In genomic region chr7:15881388-15881787, GRCm38 (mm10) we compare ENCODE assay signal across 22 mouse cellular contexts. TPM values are rescaled to one million over a fixed set of nuclear protein-coding genes. Genes with fewer than 3 reads are reported as not detected.
DNase-seq lines count a peak whose midpoint lies in the region; ATAC-seq lines count a peak whose summit lies in the region.
"Had no signal": no experiment of that assay in that cellular context is flagged by ENCODE, and none has a peak within 500 bp of the region (broad histone marks: within the 10 kb centered on the region; RNA-seq: fewer than 3 reads in every experiment).

No protein-coding gene starts in this region.

- H3K4me3 ChIP-seq in forebrain, embryonic 12.5 days (replicated peaks) = no peak overlapping the region
- no peak overlapping the region for H3K4me3 ChIP-seq in forebrain, embryonic 16.5 days (replicated peaks; ENCODE audit: low read length)
- no peak overlapping the region for H3K4me3 ChIP-seq in neural tube, embryonic 13.5 days
- no peak overlapping the region for H3K4me3 ChIP-seq in neural tube, embryonic 15.5 days (replicated peaks)
- H3K4me3 ChIP-seq in midbrain, embryonic 13.5 days (replicated peaks) = no peak overlapping the region
- H3K4me3 ChIP-seq: erythroblast, embryonic 14.5 days; neural tube, embryonic 12.5 days had no signal

- 0% methylated on average over 7 of the region's 7 CpGs for WGBS in forebrain, embryonic 12.5 days
- WGBS in forebrain, embryonic 16.5 days = 3% methylated on average over 7 of the region's 7 CpGs
- WGBS in neural tube, embryonic 13.5 days = 34% methylated on average over 7 of the region's 7 CpGs
- 24% methylated on average over 7 of the region's 7 CpGs for WGBS in neural tube, embryonic 15.5 days
- under 1% methylated on average over 7 of the region's 7 CpGs for WGBS in midbrain, embryonic 13.5 days

- no peaks in the 10 kb centered on the region for H3K27me3 ChIP-seq in forebrain, embryonic 12.5 days
- no peaks in the 10 kb centered on the region for H3K27me3 ChIP-seq in forebrain, embryonic 16.5 days (replicated peaks; ENCODE audit: control insufficient read depth, insufficient read depth, low read length)
- H3K27me3 ChIP-seq in neural tube, embryonic 13.5 days = no peaks in the 10 kb centered on the region
- no peaks in the 10 kb centered on the region for H3K27me3 ChIP-seq in neural tube, embryonic 15.5 days (replicated peaks)
- H3K27me3 ChIP-seq in midbrain, embryonic 13.5 days = no peaks in the 10 kb centered on the region
- H3K27me3 ChIP-seq: neural tube, embryonic 12.5 days had no signal

- no peak for DNase-seq in adrenal gland, postnatal 4 days (ENCODE audit: low spot score in 2 of 2)
- DNase-seq in right cerebral cortex, postnatal 36 days (ENCODE audit: low spot score in 2 of 2) = no peak
- DNase-seq: heart, adult 18-20 months; kidney, adult 8-10 months; lung, postnatal 14 days; right cerebral cortex, adult 18-20 months; thymus, postnatal 36 days had no signal

- no peak overlapping the region for H3K27ac ChIP-seq in forebrain, embryonic 12.5 days
- no peak overlapping the region for H3K27ac ChIP-seq in forebrain, embryonic 16.5 days (ENCODE audit: low read length)
- no peak overlapping the region for H3K27ac ChIP-seq in neural tube, embryonic 13.5 days (replicated peaks)
- H3K27ac ChIP-seq in neural tube, embryonic 15.5 days (replicated peaks) = no peak overlapping the region
- H3K27ac ChIP-seq in midbrain, embryonic 13.5 days = peak overlapping the region; percentile 51; the same call in 1 of the 2 replicates
- H3K27ac ChIP-seq: neural tube, embryonic 12.5 days; stomach, postnatal 0 days had no signal

- ATAC-seq in forebrain, embryonic 12.5 days (ENCODE audit: low FRiP score) = no peak
- no peak for ATAC-seq in forebrain, embryonic 16.5 days
- 0 out of 2 replicates have a peak, but pooled peaks have one; percentile 43 for ATAC-seq in neural tube, embryonic 13.5 days (ENCODE audit: low read depth)
- ATAC-seq in neural tube, embryonic 15.5 days (ENCODE audit: low FRiP score) = no peak
- peak; percentile 94 for ATAC-seq in midbrain, embryonic 13.5 days
- ATAC-seq in megakaryocyte, adult 5-6 weeks (ENCODE audit: poor library complexity, severe bottlenecking) = no peak

- no peaks in the 10 kb centered on the region for H3K36me3 ChIP-seq in forebrain, embryonic 12.5 days (replicated peaks)
- no peaks in the 10 kb centered on the region for H3K36me3 ChIP-seq in forebrain, embryonic 16.5 days (ENCODE audit: control insufficient read depth, insufficient read depth)
- no peaks in the 10 kb centered on the region for H3K36me3 ChIP-seq in neural tube, embryonic 13.5 days
- H3K36me3 ChIP-seq in neural tube, embryonic 15.5 days = no peaks in the 10 kb centered on the region
- no peaks in the 10 kb centered on the region for H3K36me3 ChIP-seq in midbrain, embryonic 13.5 days
- H3K36me3 ChIP-seq: neural tube, embryonic 12.5 days had no signal

- peaks cover 9% of the 10 kb centered on the region for H3K4me1 ChIP-seq in forebrain, embryonic 12.5 days
- H3K4me1 ChIP-seq in forebrain, embryonic 16.5 days (replicated peaks; ENCODE audit: control insufficient read depth, insufficient read depth, low read length) = 0 out of 2 replicates have a peak, but pooled peaks cover 3% of the 10 kb centered on the region
- H3K4me1 ChIP-seq in neural tube, embryonic 13.5 days (replicated peaks) = no peaks in the 10 kb centered on the region
- no peaks in the 10 kb centered on the region for H3K4me1 ChIP-seq in neural tube, embryonic 15.5 days
- peaks cover 11% of the 10 kb centered on the region for H3K4me1 ChIP-seq in midbrain, embryonic 13.5 days (replicated peaks)
- H3K4me1 ChIP-seq: neural tube, embryonic 12.5 days had no signal

- no peaks in the 10 kb centered on the region for H3K9me3 ChIP-seq in forebrain, embryonic 12.5 days
- no peaks in the 10 kb centered on the region for H3K9me3 ChIP-seq in forebrain, embryonic 16.5 days (ENCODE audit: control insufficient read depth, low read length)
- no peaks in the 10 kb centered on the region for H3K9me3 ChIP-seq in neural tube, embryonic 13.5 days
- no peaks in the 10 kb centered on the region for H3K9me3 ChIP-seq in neural tube, embryonic 15.5 days (replicated peaks)
- no peaks in the 10 kb centered on the region for H3K9me3 ChIP-seq in midbrain, embryonic 13.5 days
- H3K9me3 ChIP-seq: neural tube, embryonic 12.5 days had no signal

- 0 out of 2 replicates have a peak overlapping the region, but pooled peaks have one; percentile 10 for H3K4me2 ChIP-seq in forebrain, embryonic 12.5 days
- no peak overlapping the region for H3K4me2 ChIP-seq in forebrain, embryonic 16.5 days (ENCODE audit: low read length)
- no peak overlapping the region for H3K4me2 ChIP-seq in neural tube, embryonic 13.5 days
- H3K4me2 ChIP-seq in neural tube, embryonic 15.5 days = no peak overlapping the region
- no peak overlapping the region for H3K4me2 ChIP-seq in midbrain, embryonic 13.5 days (replicated peaks)
- H3K4me2 ChIP-seq: neural tube, embryonic 12.5 days had no signal

- 0 out of 2 replicates have a peak overlapping the region, but pooled peaks have one; percentile 38 for H3K9ac ChIP-seq in forebrain, embryonic 12.5 days
- H3K9ac ChIP-seq in forebrain, embryonic 16.5 days (replicated peaks; ENCODE audit: low read depth, low read length) = no peak overlapping the region; the same call in 1 of the 2 replicates
- no peak overlapping the region for H3K9ac ChIP-seq in neural tube, embryonic 13.5 days
- no peak overlapping the region for H3K9ac ChIP-seq in neural tube, embryonic 15.5 days (replicated peaks)
- no peak overlapping the region for H3K9ac ChIP-seq in midbrain, embryonic 13.5 days (replicated peaks)
- H3K9ac ChIP-seq: neural tube, embryonic 12.5 days had no signal

RNA-seq across cellular contexts. Expression of gene Crxos, which starts 1.0 kb away (rescaled TPM):
- polyA plus RNA-seq in forebrain, embryonic 12.5 days (2016; fragmentation: Nextera tagmentation; extraction: Ambion mirVana) = not detected in 2 replicates
- not detected in 2 replicates for polyA plus RNA-seq in forebrain, embryonic 16.5 days (2015; fragmentation: Nextera tagmentation; extraction: Ambion mirVana)
- not detected in 2 replicates for polyA plus RNA-seq in neural tube, embryonic 13.5 days (2015; fragmentation: Nextera tagmentation; extraction: Ambion mirVana)
- polyA plus RNA-seq in neural tube, embryonic 15.5 days (2015; fragmentation: Nextera tagmentation; extraction: Ambion mirVana) = not detected in 2 replicates
- 0.34 and 0.81 TPM in 2 replicates for polyA plus RNA-seq in midbrain, embryonic 13.5 days (2015; fragmentation: Nextera tagmentation; extraction: Ambion mirVana)
- not detected in 2 replicates for total RNA-seq in megakaryocyte, adult 5-6 weeks (2015)
- total RNA-seq in megakaryocyte, adult 5-6 weeks (2017) = not detected in 2 replicates
- total RNA-seq in adrenal gland, postnatal 4 days (2021) = under 1 TPM; 0.54 to 0.81 TPM
- total RNA-seq: heart, adult 18-20 months; layer of hippocampus, adult 18-20 months had no signal
- polyA plus RNA-seq: heart, embryonic 16.5 days; limb, embryonic 14.5 days; liver, embryonic 16.5 days; neural tube, embryonic 12.5 days; spleen, adult 2 months; stomach, postnatal 0 days had no signal

RNA-seq across cellular contexts. Expression of gene Crx, which starts 1.6 kb away (rescaled TPM):
- not detected in 2 replicates for polyA plus RNA-seq in forebrain, embryonic 12.5 days (2016; fragmentation: Nextera tagmentation; extraction: Ambion mirVana)
- 0.07 TPM in 1 of 2 replicates, not detected in the other for polyA plus RNA-seq in forebrain, embryonic 16.5 days (2015; fragmentation: Nextera tagmentation; extraction: Ambion mirVana)
- polyA plus RNA-seq in neural tube, embryonic 13.5 days (2015; fragmentation: Nextera tagmentation; extraction: Ambion mirVana) = not detected in 2 replicates
- polyA plus RNA-seq in neural tube, embryonic 15.5 days (2015; fragmentation: Nextera tagmentation; extraction: Ambion mirVana) = not detected in 2 replicates
- 0.10 and 0.43 TPM in 2 replicates for polyA plus RNA-seq in midbrain, embryonic 13.5 days (2015; fragmentation: Nextera tagmentation; extraction: Ambion mirVana)
- not detected in 2 replicates for total RNA-seq in megakaryocyte, adult 5-6 weeks (2015)
- total RNA-seq in megakaryocyte, adult 5-6 weeks (2017) = not detected in 2 replicates
- total RNA-seq in adrenal gland, postnatal 4 days (2021) = not detected
- total RNA-seq: heart, adult 18-20 months; layer of hippocampus, adult 18-20 months; left cerebral cortex, postnatal 10 days had no signal
- polyA plus RNA-seq: erythroblast, embryonic 14.5 days; heart, embryonic 16.5 days; limb, embryonic 14.5 days; liver, embryonic 16.5 days; neural tube, embryonic 12.5 days; spleen, adult 2 months; stomach, postnatal 0 days had no signal

RNA-seq across cellular contexts. Expression of gene Selenow, which starts 40.8 kb away (rescaled TPM):
- polyA plus RNA-seq in forebrain, embryonic 12.5 days (2016; fragmentation: Nextera tagmentation; extraction: Ambion mirVana) = 1,130 and 1,137 TPM in 2 replicates
- 1,473 and 1,544 TPM in 2 replicates for polyA plus RNA-seq in forebrain, embryonic 16.5 days (2015; fragmentation: Nextera tagmentation; extraction: Ambion mirVana)
- polyA plus RNA-seq in neural tube, embryonic 13.5 days (2015; fragmentation: Nextera tagmentation; extraction: Ambion mirVana) = 1,338 and 1,452 TPM in 2 replicates
- 1,268 and 1,471 TPM in 2 replicates for polyA plus RNA-seq in neural tube, embryonic 15.5 days (2015; fragmentation: Nextera tagmentation; extraction: Ambion mirVana)
- polyA plus RNA-seq in midbrain, embryonic 13.5 days (2015; fragmentation: Nextera tagmentation; extraction: Ambion mirVana) = 1,286 and 1,320 TPM in 2 replicates
- total RNA-seq in megakaryocyte, adult 5-6 weeks (2015) = 96.9 and 102 TPM in 2 replicates
- total RNA-seq in megakaryocyte, adult 5-6 weeks (2017) = 31.5 and 33.7 TPM in 2 replicates
- 100 to 1,000 TPM; 186 to 204 TPM for total RNA-seq in adrenal gland, postnatal 4 days (2021)

RNA-seq across cellular contexts. Expression of gene Obox6, which starts 41.9 kb away (rescaled TPM):
- not detected in 2 replicates for polyA plus RNA-seq in forebrain, embryonic 12.5 days (2016; fragmentation: Nextera tagmentation; extraction: Ambion mirVana)
- polyA plus RNA-seq in forebrain, embryonic 16.5 days (2015; fragmentation: Nextera tagmentation; extraction: Ambion mirVana) = not detected in 2 replicates
- not detected in 2 replicates for polyA plus RNA-seq in neural tube, embryonic 13.5 days (2015; fragmentation: Nextera tagmentation; extraction: Ambion mirVana)
- polyA plus RNA-seq in neural tube, embryonic 15.5 days (2015; fragmentation: Nextera tagmentation; extraction: Ambion mirVana) = not detected in 2 replicates
- not detected in 2 replicates for polyA plus RNA-seq in midbrain, embryonic 13.5 days (2015; fragmentation: Nextera tagmentation; extraction: Ambion mirVana)
- not detected in 2 replicates for total RNA-seq in megakaryocyte, adult 5-6 weeks (2015)
- not detected in 2 replicates for total RNA-seq in megakaryocyte, adult 5-6 weeks (2017)
- total RNA-seq in adrenal gland, postnatal 4 days (2021) = not detected
- total RNA-seq: heart, adult 18-20 months; layer of hippocampus, adult 18-20 months; left cerebral cortex, postnatal 10 days had no signal
- polyA plus RNA-seq: erythroblast, embryonic 14.5 days; heart, embryonic 16.5 days; limb, embryonic 14.5 days; liver, embryonic 16.5 days; neural tube, embryonic 12.5 days; spleen, adult 2 months; stomach, postnatal 0 days had no signal

Comparison
In these comparisons a context has a peak if more than half of its experiments do, and no peak if none do; other contexts are left out.
1. ATAC-seq: peak in neural tube, embryonic 13.5 days (single experiment) and midbrain, embryonic 13.5 days (single experiment); none in forebrain, embryonic 12.5 days (single experiment), forebrain, embryonic 16.5 days (single experiment), neural tube, embryonic 15.5 days (single experiment) and megakaryocyte, adult 5-6 weeks (single experiment).